Mouse (Mus musculus) bone marrow, adult 2 months (tissue): ENCODE results near the gene Nfix.
"Not testable (repeated sequence)": the region's sequence is repeated elsewhere in the genome, so short reads cannot be mapped to it uniquely, and the experiment has no call there.

ENCODE experiments used
- CTCF ChIP-seq: fragments of 200-500 bp; IDR thresholded peaks from 2 replicates; pipeline ENCODE4 v1.5.1; 2011; ENCODE audit warnings: low read length, control low read depth; ENCODE audit not compliant: control insufficient read depth, insufficient read depth
- POLR2A ChIP-seq: fragments of 200-500 bp; IDR thresholded peaks from 2 replicates; pipeline ENCODE4 v1.6.1; 2011; ENCODE audit warnings: low read depth, mild to moderate bottlenecking, control low read depth, low read length, borderline replicate concordance; ENCODE audit not compliant: control insufficient read depth

GRCm38 (mm10) chr8:84670295-84671006 lies 129.7 kb downstream of the Nfix start:
- TF ChIP-seq POLR2A, CTCF: not testable (repeated sequence)
